Mouse (Mus musculus): ENCODE measurements at regions not wholly inside any gene's neighbourhood (a gene's known extent, or its start where the extent isn't known, plus 50 kb on each side); places are given as distances from the start of the nearest gene placed in this dataset.

DNA sequence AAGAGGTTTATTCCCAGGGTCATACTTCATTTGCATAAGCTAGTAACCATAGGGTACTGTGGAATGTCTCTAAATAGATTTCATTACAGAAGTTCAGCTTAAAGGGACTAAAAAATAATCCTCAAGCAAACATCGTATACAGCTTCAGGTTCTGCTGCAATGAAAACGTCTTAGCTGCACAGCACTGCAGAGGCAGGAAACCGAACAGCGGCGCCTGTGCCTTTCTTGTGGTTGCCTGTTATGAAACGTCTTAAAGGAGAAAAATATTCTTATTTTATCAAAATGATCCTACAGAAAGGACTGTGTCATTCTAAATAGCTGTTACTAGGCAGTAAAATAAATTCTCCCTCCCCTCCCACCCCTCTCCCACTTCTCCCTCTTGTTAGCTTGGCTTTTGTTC lies 226.0 kb upstream of the Fam241a start:
- Histone ChIP-seq H3K4me2 (no peak overlapping the region), H3K36me3 (ENCODE audit: control insufficient read depth, insufficient read depth, low read length) (no peaks in the 10 kb centered on the region), H3K4me3 (ENCODE audit: low read depth, low read length) (no peak overlapping the region), H3K4me1 (ENCODE audit: control insufficient read depth, insufficient read depth, low read length) (peaks cover 8% of the 10 kb centered on the region), H3K9ac (ENCODE audit: low read length) (no peak overlapping the region), H3K27ac (ENCODE audit: low read depth, low read length) (no peak overlapping the region), H3K27me3 (ENCODE audit: control insufficient read depth, insufficient read depth, low read length) (no peaks in the 10 kb centered on the region), H3K9me3 (ENCODE audit: control insufficient read depth, low read length) (no peaks in the 10 kb centered on the region)
- WGBS, result 43% methylated on average over 6 of the region's 6 CpGs
- no peak for DNase-seq (ENCODE audit: low spot score, missing footprints)
- ATAC-seq (ENCODE audit: low FRiP score), result peak; percentile 59; the same call in 1 of the 2 replicates

GRCm38 (mm10) chr3:128120647-128121440 lies 224.7 kb upstream of the Fam241a start:
- Histone ChIP-seq H3K36me3 (ENCODE audit: control insufficient read depth, insufficient read depth, low read length) (no peaks in the 10 kb centered on the region), H3K9me3 (ENCODE audit: control insufficient read depth, low read length) (no peaks in the 10 kb centered on the region), H3K4me2 (no peak overlapping the region), H3K4me1 (ENCODE audit: control insufficient read depth, insufficient read depth, low read length) (peaks cover 8% of the 10 kb centered on the region), H3K27me3 (ENCODE audit: control insufficient read depth, insufficient read depth, low read length) (no peaks in the 10 kb centered on the region), H3K27ac (ENCODE audit: low read depth, low read length) (no peak overlapping the region), H3K4me3 (ENCODE audit: low read depth, low read length) (no peak overlapping the region), H3K9ac (ENCODE audit: low read length) (no peak overlapping the region)
- WGBS, result 82% methylated on average over 6 of the region's 6 CpGs
- no peak for DNase-seq (ENCODE audit: low spot score, missing footprints)
- no peak for ATAC-seq (ENCODE audit: low FRiP score)

GRCm38 (mm10) chr3:128113209-128113608 lies 217.1 kb upstream of the Fam241a start:
- H3K4me2 ChIP-seq, result no peak overlapping the region
- DNase-seq (ENCODE audit: low spot score, missing footprints), result no peak
- H3K27me3 ChIP-seq (ENCODE audit: control insufficient read depth, insufficient read depth, low read length), result no peaks in the 10 kb centered on the region
- no peak overlapping the region for H3K27ac ChIP-seq (ENCODE audit: low read depth, low read length)
- H3K36me3 ChIP-seq (ENCODE audit: control insufficient read depth, insufficient read depth, low read length), result no peaks in the 10 kb centered on the region
- 54% methylated on average over 3 of the region's 3 CpGs for WGBS
- H3K9me3 ChIP-seq (ENCODE audit: control insufficient read depth, low read length), result no peaks in the 10 kb centered on the region
- no peak for ATAC-seq (ENCODE audit: low FRiP score)
- H3K4me1 ChIP-seq (ENCODE audit: control insufficient read depth, insufficient read depth, low read length), result no peaks in the 10 kb centered on the region
- no peak overlapping the region for H3K9ac ChIP-seq (ENCODE audit: low read length)
- H3K4me3 ChIP-seq (ENCODE audit: low read depth, low read length), result no peak overlapping the region

DNA sequence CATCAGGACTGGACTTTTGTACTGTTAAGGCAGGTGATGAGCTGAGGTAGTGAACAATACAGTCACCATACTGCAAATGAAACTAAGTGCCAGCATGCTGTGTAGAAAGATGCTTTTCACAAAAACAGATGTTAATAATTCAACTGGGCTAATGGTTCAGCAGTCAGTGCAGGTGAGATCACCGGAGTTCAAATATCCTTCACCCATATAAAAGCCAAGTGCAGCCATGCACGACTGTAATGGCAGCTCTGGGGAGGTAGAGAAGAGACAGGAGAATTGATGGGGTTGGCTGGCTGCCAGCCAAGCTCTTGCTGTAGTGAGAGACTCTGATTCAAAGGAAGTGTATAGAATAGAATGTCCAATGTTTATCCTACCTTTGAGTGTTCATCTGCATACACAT lies 214.3 kb upstream of the Fam241a start:
- Histone ChIP-seq H3K4me2 (no peak overlapping the region), H3K27me3 (ENCODE audit: control insufficient read depth, insufficient read depth, low read length) (no peaks in the 10 kb centered on the region), H3K36me3 (ENCODE audit: control insufficient read depth, insufficient read depth, low read length) (no peaks in the 10 kb centered on the region), H3K9ac (ENCODE audit: low read length) (no peak overlapping the region), H3K4me3 (ENCODE audit: low read depth, low read length) (no peak overlapping the region), H3K9me3 (ENCODE audit: control insufficient read depth, low read length) (no peaks in the 10 kb centered on the region), H3K4me1 (ENCODE audit: control insufficient read depth, insufficient read depth, low read length) (no peaks in the 10 kb centered on the region), H3K27ac (ENCODE audit: low read depth, low read length) (no peak overlapping the region)
- ATAC-seq (ENCODE audit: low FRiP score) (no peak), DNase-seq (ENCODE audit: low spot score, missing footprints) (no peak)
- 79% methylated on average over 2 of the region's 2 CpGs for WGBS

DNA sequence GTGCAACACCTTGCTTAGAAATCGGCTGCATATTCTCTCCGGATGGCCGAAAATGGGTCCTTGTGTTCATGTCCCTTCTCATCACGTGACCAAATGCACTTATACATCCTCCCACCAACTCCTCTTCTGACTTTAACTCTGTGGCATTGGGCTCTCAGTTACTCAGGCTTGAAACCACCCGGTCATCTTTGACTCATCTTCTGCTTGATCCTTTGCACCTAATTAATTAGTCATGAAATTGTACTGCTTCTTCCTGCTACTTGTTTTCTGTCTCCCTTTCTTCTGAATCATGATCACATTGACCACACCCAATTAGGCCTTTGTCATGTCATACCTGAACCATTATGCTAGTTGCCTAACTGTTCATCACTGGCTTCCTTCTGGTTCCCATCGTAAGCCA lies 208.4 kb upstream of the Fam241a start:
- DNase-seq (ENCODE audit: low spot score, missing footprints), result no peak
- Histone ChIP-seq H3K4me2 (no peak overlapping the region), H3K9me3 (ENCODE audit: control insufficient read depth, low read length) (no peaks in the 10 kb centered on the region), H3K4me3 (ENCODE audit: low read depth, low read length) (no peak overlapping the region), H3K9ac (ENCODE audit: low read length) (no peak overlapping the region), H3K4me1 (ENCODE audit: control insufficient read depth, insufficient read depth, low read length) (no peaks in the 10 kb centered on the region), H3K27me3 (ENCODE audit: control insufficient read depth, insufficient read depth, low read length) (no peaks in the 10 kb centered on the region), H3K27ac (ENCODE audit: low read depth, low read length) (no peak overlapping the region), H3K36me3 (ENCODE audit: control insufficient read depth, insufficient read depth, low read length) (no peaks in the 10 kb centered on the region)
- no peak for ATAC-seq (ENCODE audit: low FRiP score)
- WGBS, result 87% methylated on average over 6 of the region's 6 CpGs

DNA sequence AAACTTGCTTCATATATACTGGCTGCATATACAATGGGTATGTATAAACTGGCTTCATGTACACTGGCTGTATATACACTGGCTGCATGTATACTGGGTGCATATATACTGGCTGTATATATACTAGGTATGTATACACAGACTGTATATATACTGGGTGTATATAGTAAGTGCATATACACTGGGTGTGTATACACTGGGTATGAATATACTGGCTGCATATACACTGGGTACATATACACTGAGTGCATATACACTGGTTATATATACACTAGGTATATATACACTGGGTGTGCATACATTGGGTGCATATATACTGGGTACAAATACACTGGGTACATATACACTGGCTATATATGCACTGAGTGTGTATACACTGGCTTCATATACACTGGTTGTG lies 196.9 kb upstream of the Fam241a start:
- Histone ChIP-seq H3K4me1 (ENCODE audit: control insufficient read depth, insufficient read depth, low read length) (no peaks in the 10 kb centered on the region), H3K4me3 (ENCODE audit: low read depth, low read length) (no peak overlapping the region), H3K9me3 (ENCODE audit: control insufficient read depth, low read length) (no peaks in the 10 kb centered on the region), H3K4me2 (no peak overlapping the region), H3K9ac (ENCODE audit: low read length) (no peak overlapping the region), H3K27me3 (ENCODE audit: control insufficient read depth, insufficient read depth, low read length) (no peaks in the 10 kb centered on the region), H3K27ac (ENCODE audit: low read depth, low read length) (no peak overlapping the region), H3K36me3 (ENCODE audit: control insufficient read depth, insufficient read depth, low read length) (no peaks in the 10 kb centered on the region)
- no peak for DNase-seq (ENCODE audit: low spot score, missing footprints)
- ATAC-seq (ENCODE audit: low FRiP score), result peak; percentile 44; the same call in 1 of the 2 replicates

- ATAC-seq (ENCODE audit: low FRiP score) (peak; percentile 91), DNase-seq (ENCODE audit: low spot score, missing footprints) (peak; percentile 90)
- Histone ChIP-seq H3K27me3 (ENCODE audit: control insufficient read depth, insufficient read depth, low read length) (no peaks in the 10 kb centered on the region), H3K36me3 (ENCODE audit: control insufficient read depth, insufficient read depth, low read length) (no peaks in the 10 kb centered on the region), H3K9ac (ENCODE audit: low read length) (no peak overlapping the region), H3K9me3 (ENCODE audit: control insufficient read depth, low read length) (no peaks in the 10 kb centered on the region), H3K4me2 (no peak overlapping the region), H3K27ac (ENCODE audit: low read depth, low read length) (no peak overlapping the region), H3K4me3 (ENCODE audit: low read depth, low read length) (no peak overlapping the region), H3K4me1 (ENCODE audit: control insufficient read depth, insufficient read depth, low read length) (no peaks in the 10 kb centered on the region)
- WGBS, result 53% methylated on average over 4 of the region's 4 CpGs
These were observed 192.1 kb upstream of the Fam241a start for GRCm38 (mm10) chr3:128088207-128088606.

GRCm38 (mm10) chr3:128087163-128087562 lies 191.0 kb upstream of the Fam241a start:
- DNase-seq (ENCODE audit: low spot score, missing footprints), result no peak
- Histone ChIP-seq H3K9ac (ENCODE audit: low read length) (no peak overlapping the region), H3K4me2 (no peak overlapping the region), H3K27ac (ENCODE audit: low read depth, low read length) (no peak overlapping the region), H3K9me3 (ENCODE audit: control insufficient read depth, low read length) (no peaks in the 10 kb centered on the region), H3K27me3 (ENCODE audit: control insufficient read depth, insufficient read depth, low read length) (no peaks in the 10 kb centered on the region), H3K36me3 (ENCODE audit: control insufficient read depth, insufficient read depth, low read length) (no peaks in the 10 kb centered on the region), H3K4me3 (ENCODE audit: low read depth, low read length) (no peak overlapping the region), H3K4me1 (ENCODE audit: control insufficient read depth, insufficient read depth, low read length) (no peaks in the 10 kb centered on the region)
- WGBS, result 85% methylated on average over 10 of the region's 10 CpGs
- ATAC-seq (ENCODE audit: low FRiP score), result no peak

DNA sequence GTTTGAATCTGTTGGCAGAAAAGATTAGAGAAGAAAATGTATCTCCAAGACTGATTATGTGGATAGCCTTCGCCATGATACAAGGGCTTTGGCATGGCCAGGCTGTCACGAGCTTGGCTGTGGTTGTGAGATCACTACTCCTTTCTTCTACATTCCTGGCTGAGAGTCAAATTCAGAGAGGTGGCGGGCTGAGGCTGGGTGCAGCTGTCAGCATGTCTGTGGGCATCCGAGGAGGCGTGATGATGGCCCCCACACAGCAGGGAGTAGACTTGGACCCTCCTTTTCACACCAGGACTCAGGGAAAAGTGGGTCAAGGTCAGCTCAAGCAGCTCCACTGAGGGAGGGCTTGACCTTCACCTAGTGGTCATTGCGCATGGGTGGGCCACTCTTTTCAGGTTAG lies 186.3 kb upstream of the Fam241a start:
- no peak for DNase-seq (ENCODE audit: low spot score, missing footprints)
- Histone ChIP-seq H3K4me3 (ENCODE audit: low read depth, low read length) (no peak overlapping the region), H3K4me2 (no peak overlapping the region), H3K36me3 (ENCODE audit: control insufficient read depth, insufficient read depth, low read length) (no peaks in the 10 kb centered on the region), H3K27me3 (ENCODE audit: control insufficient read depth, insufficient read depth, low read length) (no peaks in the 10 kb centered on the region), H3K27ac (ENCODE audit: low read depth, low read length) (no peak overlapping the region), H3K9ac (ENCODE audit: low read length) (no peak overlapping the region), H3K4me1 (ENCODE audit: control insufficient read depth, insufficient read depth, low read length) (no peaks in the 10 kb centered on the region), H3K9me3 (ENCODE audit: control insufficient read depth, low read length) (no peaks in the 10 kb centered on the region)
- 83% methylated on average over 6 of the region's 6 CpGs for WGBS
- no peak for ATAC-seq (ENCODE audit: low FRiP score)
